Mouse (Mus musculus) fibroblast of lung, adult 2 months (primary cell): ENCODE data around the gene Fut8.
"Not testable (repeated sequence)": the region's sequence is repeated elsewhere in the genome, so short reads cannot be mapped to it uniquely, and the experiment has no call there.

Experiments used
- DNase-seq: peaks from one replicate; pipeline ENCODE4 v3.0.0-alpha.2; 2011; ENCODE audit warnings: low read depth

The Fut8 gene

GRCm38 (mm10) chr12:77500439-77501055 lies 262.6 kb downstream of the Fut8 start:
- DNase-seq, result no peak

- no peak for DNase-seq
Measured at GRCm38 (mm10) chr12:77501466-77502240, 263.7 kb downstream of the Fut8 start.

GRCm38 (mm10) chr12:77502243-77502642 lies 264.3 kb downstream of the Fut8 start:
- no peak for DNase-seq

- no peak for DNase-seq
Measured at GRCm38 (mm10) chr12:77505431-77505830, 267.5 kb downstream of the Fut8 start.

- no peak for DNase-seq
Measured at GRCm38 (mm10) chr12:77507770-77508169, 269.8 kb downstream of the Fut8 start.

GRCm38 (mm10) chr12:77510758-77511157 lies 272.8 kb downstream of the Fut8 start:
- DNase-seq, result no peak

- DNase-seq, result no peak
Measured at GRCm38 (mm10) chr12:77511206-77511605, 273.3 kb downstream of the Fut8 start.

GRCm38 (mm10) chr12:77511631-77512030 lies 273.7 kb downstream of the Fut8 start:
- DNase-seq, result no peak

DNA sequence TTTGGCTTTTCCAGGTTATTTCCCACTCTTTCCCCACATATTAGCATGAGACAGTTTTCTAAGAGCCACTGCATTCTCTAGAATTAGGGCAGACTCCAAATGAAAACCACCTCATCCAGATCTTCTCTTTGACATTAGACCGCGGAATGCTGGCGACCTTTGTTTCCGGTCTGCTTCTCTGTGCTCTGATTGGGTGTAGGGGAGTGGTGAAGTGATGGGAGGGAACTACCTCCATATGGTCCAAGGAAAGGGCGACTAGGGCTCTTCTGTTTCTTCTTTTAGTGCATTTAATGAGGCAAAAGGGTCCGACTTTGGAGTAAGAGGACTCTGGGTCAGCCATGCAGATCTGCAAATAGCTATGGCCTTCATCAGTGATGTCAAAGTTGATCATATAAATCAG lies 278.9 kb downstream of the Fut8 start:
- DNase-seq, result no peak

DNA sequence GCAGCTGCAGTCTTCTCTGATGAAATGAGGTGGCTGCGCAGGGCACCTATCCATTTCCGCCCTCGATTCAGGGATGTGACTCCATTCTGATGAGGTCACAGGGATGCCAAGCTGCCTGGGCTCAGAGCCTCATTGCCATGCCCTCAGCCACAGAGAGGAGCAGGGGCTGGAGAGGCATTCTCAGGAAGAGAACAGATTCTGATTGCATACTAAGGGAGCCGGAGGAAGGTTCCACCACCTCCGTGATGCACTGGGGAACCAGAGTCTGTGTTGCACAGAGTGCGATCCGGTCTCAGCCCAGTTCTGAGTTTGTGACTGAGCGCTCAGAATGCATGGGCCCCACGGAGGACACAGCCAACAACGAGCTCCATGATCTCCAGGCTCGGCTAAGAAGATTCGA lies 279.8 kb downstream of the Fut8 start:
- no peak for DNase-seq

DNA sequence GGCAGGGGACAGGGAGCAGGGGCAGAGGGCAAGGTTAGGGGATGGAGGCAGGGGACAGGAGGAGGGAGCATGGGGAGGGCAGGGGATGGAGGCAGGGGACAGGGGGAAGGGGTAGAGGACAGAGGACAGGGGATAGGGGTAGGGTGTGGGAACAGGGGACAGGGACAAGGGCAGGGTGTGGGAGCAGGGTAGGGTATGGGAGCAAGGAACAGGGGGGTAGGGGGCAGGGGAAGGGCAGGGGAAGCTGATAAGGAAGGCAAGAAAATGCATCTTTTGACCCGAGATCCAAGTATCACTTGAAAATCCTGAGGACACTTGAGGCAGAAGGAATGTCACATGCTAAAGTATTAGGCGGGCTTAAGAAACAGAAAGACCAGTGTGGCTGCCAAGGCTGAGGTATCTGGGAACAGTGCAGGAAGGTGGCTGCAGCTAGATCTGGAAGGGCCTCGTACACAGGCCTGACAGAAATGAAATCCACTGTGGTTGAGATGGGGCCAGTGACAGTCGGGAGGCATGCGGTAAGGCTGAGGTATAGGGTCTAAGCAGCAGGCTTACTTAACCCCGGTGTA lies 281.7 kb downstream of the Fut8 start:
- no peak for DNase-seq

GRCm38 (mm10) chr12:77524014-77524413 lies 286.1 kb downstream of the Fut8 start:
- not testable (repeated sequence) for DNase-seq
